ENCODE assay signal across 8 mouse cellular contexts in the genomic region with DNA sequence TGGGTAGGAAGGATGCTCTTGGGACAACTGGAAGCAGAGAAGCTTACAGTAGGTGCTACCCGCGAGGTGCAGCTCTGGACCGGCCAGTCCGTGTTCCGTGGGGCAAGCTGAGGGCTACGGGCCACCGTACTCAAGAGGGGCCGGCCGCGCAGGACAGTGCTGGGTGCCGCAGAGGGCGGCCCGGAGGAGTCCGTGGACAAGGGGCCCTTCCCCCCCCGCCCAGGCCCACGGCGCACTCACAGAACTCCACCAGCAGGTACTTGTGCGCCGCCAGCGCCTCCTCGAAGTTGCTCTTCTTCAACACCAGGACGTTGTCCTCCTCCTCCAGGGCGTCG. TPM values are rescaled to one million over a fixed set of nuclear protein-coding genes. Genes with fewer than 3 reads are reported as not detected.
DNase-seq lines count a peak whose midpoint lies in the region; ATAC-seq and TF ChIP-seq lines count a peak whose summit lies in the region.

No protein-coding gene starts in this region.

- H3K4me2 ChIP-seq in liver, embryonic 11.5 days, result peak overlapping the region; percentile 93
- H3K4me2 ChIP-seq in stomach, postnatal 0 days (replicated peaks; ENCODE audit: low read depth), result peak overlapping the region; percentile 80

- 0% methylated on average over 24 of the region's 24 CpGs for WGBS in thymus, adult 2 months
- under 1% methylated on average over 21 of the region's 24 CpGs for WGBS in liver, embryonic 11.5 days
- under 1% methylated on average over 13 of the region's 24 CpGs for WGBS in stomach, postnatal 0 days

- ATAC-seq in liver, embryonic 11.5 days (replicated peaks; ENCODE audit: low FRiP score), result peak; percentile 33
- peak; percentile 23 for ATAC-seq in stomach, postnatal 0 days (ENCODE audit: low FRiP score, low TSS enrichment)

- no peak for TF ChIP-seq EP300 in stomach, postnatal 0 days (optimal IDR thresholded peaks at IDR 0.05)

- peak overlapping the region; percentile 73 for H3K4me3 ChIP-seq in thymus, adult 2 months (ENCODE audit: control insufficient read depth, insufficient read depth, low read length)
- peak overlapping the region; percentile 81 for H3K4me3 ChIP-seq in liver, embryonic 11.5 days (ENCODE audit: low read depth, low read length)
- peak overlapping the region; percentile 98 for H3K4me3 ChIP-seq in stomach, postnatal 0 days (ENCODE audit: low read depth, low read length)

- no peak overlapping the region; the same call in 1 of the 2 replicates for H3K27ac ChIP-seq in thymus, adult 2 months (ENCODE audit: control insufficient read depth, insufficient read depth, low read length)
- H3K27ac ChIP-seq in liver, embryonic 11.5 days (ENCODE audit: low read depth, low read length), result peak overlapping the region; percentile 85
- peak overlapping the region; percentile 96 for H3K27ac ChIP-seq in stomach, postnatal 0 days (replicated peaks)

- no peaks in the 10 kb centered on the region for H3K27me3 ChIP-seq in thymus, adult 2 months (ENCODE audit: control insufficient read depth, insufficient read depth, low read length)
- H3K27me3 ChIP-seq in liver, embryonic 11.5 days (replicated peaks; ENCODE audit: control insufficient read depth, insufficient read depth, low read length), result no peaks in the 10 kb centered on the region
- no peaks in the 10 kb centered on the region for H3K27me3 ChIP-seq in stomach, postnatal 0 days (ENCODE audit: control insufficient read depth, insufficient read depth, low read length)

- no peak for TF ChIP-seq POLR2A in thymus, adult 2 months (IDR thresholded peaks at IDR 0.05; ENCODE audit: control insufficient read depth, extremely low read depth, insufficient read depth, low read length, poor library complexity)

- H3K9ac ChIP-seq in liver, embryonic 11.5 days (ENCODE audit: low read depth, low read length), result peak overlapping the region; percentile 97
- peak overlapping the region; percentile 96 for H3K9ac ChIP-seq in stomach, postnatal 0 days (ENCODE audit: low read length)

- H3K9me3 ChIP-seq in liver, embryonic 11.5 days (ENCODE audit: control insufficient read depth, low read length), result no peaks in the 10 kb centered on the region
- no peaks in the 10 kb centered on the region for H3K9me3 ChIP-seq in stomach, postnatal 0 days (ENCODE audit: control insufficient read depth, low read length)

- no peak for TF ChIP-seq CTCF in thymus, adult 2 months (IDR thresholded peaks at IDR 0.05; ENCODE audit: borderline replicate concordance, control insufficient read depth, extremely low read depth, insufficient read depth, low read length, poor library complexity)
- peak; percentile 15; the same call in 1 of the 2 replicates for TF ChIP-seq CTCF in stomach, postnatal 0 days (IDR thresholded peaks at IDR 0.05; ENCODE audit: low read depth)

- DNase-seq in embryo, embryonic 10 days (ENCODE audit: low spot score), result peak; percentile 24
- no peak for DNase-seq in embryo, embryonic 9.5 days (ENCODE audit: extremely low spot score)
- peak; percentile 19 for DNase-seq in thymus, adult 2 months
- no peak for DNase-seq in thymus, postnatal 14 days
- DNase-seq in liver, embryonic 11.5 days (ENCODE audit: low spot score), result no peak
- DNase-seq in stomach, postnatal 0 days (ENCODE audit: low spot score), result no peak
- no peak for DNase-seq in layer of hippocampus, adult 9-10 months (ENCODE audit: low spot score)
- no peak for DNase-seq in c-Kit-positive CD71-positive TER-119-positive erythroid progenitor cells, embryonic 14.5 days (ENCODE audit: low spot score)

- peaks cover 7% of the 10 kb centered on the region for H3K4me1 ChIP-seq in thymus, adult 2 months (replicated peaks; ENCODE audit: control insufficient read depth, insufficient read depth, low read length)
- H3K4me1 ChIP-seq in liver, embryonic 11.5 days (replicated peaks; ENCODE audit: control insufficient read depth, insufficient read depth, low read length), result peaks cover 29% of the 10 kb centered on the region
- H3K4me1 ChIP-seq in stomach, postnatal 0 days (replicated peaks; ENCODE audit: control insufficient read depth, insufficient read depth), result peaks cover 4% of the 10 kb centered on the region; the same call in 1 of the 2 replicates

- peaks cover 15% of the 10 kb centered on the region for H3K36me3 ChIP-seq in thymus, adult 2 months (ENCODE audit: control insufficient read depth, insufficient read depth, low read length)
- H3K36me3 ChIP-seq in liver, embryonic 11.5 days (ENCODE audit: control insufficient read depth, insufficient read depth, low read length), result peaks cover 33% of the 10 kb centered on the region
- peaks cover 15% of the 10 kb centered on the region for H3K36me3 ChIP-seq in stomach, postnatal 0 days (ENCODE audit: control insufficient read depth, insufficient read depth, low read length)

RNA-seq across cellular contexts. Expression of gene P4hb, which starts 0.7 kb away (rescaled TPM):
- polyA plus RNA-seq in thymus, adult 2 months (2012; rRNA removed), result 125 and 139 TPM in 2 replicates
- 648 and 680 TPM in 2 replicates for polyA plus RNA-seq in liver, embryonic 11.5 days (2014; fragmentation: Nextera tagmentation; extraction: Ambion mirVana)
- 858 and 892 TPM in 2 replicates for polyA plus RNA-seq in stomach, postnatal 0 days (2015; fragmentation: Nextera tagmentation; extraction: Ambion mirVana)

RNA-seq across cellular contexts. Expression of gene Arhgdia, which starts 9.0 kb away (rescaled TPM):
- polyA plus RNA-seq in thymus, adult 2 months (2012; rRNA removed), result 1,184 and 1,219 TPM in 2 replicates
- polyA plus RNA-seq in liver, embryonic 11.5 days (2014; fragmentation: Nextera tagmentation; extraction: Ambion mirVana), result 557 and 561 TPM in 2 replicates
- 352 and 362 TPM in 2 replicates for polyA plus RNA-seq in stomach, postnatal 0 days (2015; fragmentation: Nextera tagmentation; extraction: Ambion mirVana)

RNA-seq across cellular contexts. Expression of gene Ppp1r27, which starts 21.5 kb away (rescaled TPM):
- polyA plus RNA-seq in thymus, adult 2 months (2012; rRNA removed), result 5.0 and 6.4 TPM in 2 replicates
- polyA plus RNA-seq in liver, embryonic 11.5 days (2014; fragmentation: Nextera tagmentation; extraction: Ambion mirVana), result not detected in 2 replicates
- not detected in 2 replicates for polyA plus RNA-seq in stomach, postnatal 0 days (2015; fragmentation: Nextera tagmentation; extraction: Ambion mirVana)

RNA-seq across cellular contexts. Expression of gene Mcrip1, which starts 22.9 kb away (rescaled TPM):
- 167 and 191 TPM in 2 replicates for polyA plus RNA-seq in thymus, adult 2 months (2012; rRNA removed)
- 117 and 123 TPM in 2 replicates for polyA plus RNA-seq in liver, embryonic 11.5 days (2014; fragmentation: Nextera tagmentation; extraction: Ambion mirVana)
- 113 and 115 TPM in 2 replicates for polyA plus RNA-seq in stomach, postnatal 0 days (2015; fragmentation: Nextera tagmentation; extraction: Ambion mirVana)

RNA-seq across cellular contexts. Expression of gene Alyref, which starts 25.8 kb away (rescaled TPM):
- polyA plus RNA-seq in thymus, adult 2 months (2012; rRNA removed), result 60.9 and 74.6 TPM in 2 replicates
- polyA plus RNA-seq in liver, embryonic 11.5 days (2014; fragmentation: Nextera tagmentation; extraction: Ambion mirVana), result 601 and 617 TPM in 2 replicates
- 213 TPM in 2 replicates for polyA plus RNA-seq in stomach, postnatal 0 days (2015; fragmentation: Nextera tagmentation; extraction: Ambion mirVana)

Comparison
In these comparisons a context has a peak if more than half of its experiments do, and no peak if none do; other contexts are left out.
1. DNase-seq: peak in embryo, embryonic 10 days (single experiment) and thymus, adult 2 months (single experiment); none in embryo, embryonic 9.5 days (single experiment), thymus, postnatal 14 days (single experiment), liver, embryonic 11.5 days (single experiment), stomach, postnatal 0 days (single experiment), layer of hippocampus, adult 9-10 months (single experiment) and c-Kit-positive CD71-positive TER-119-positive erythroid progenitor cells, embryonic 14.5 days (single experiment).
2. Peak in every context shown above with its lines, with median percentiles within 50 percentile points of each other: H3K4me3 ChIP-seq.